Mouse (Mus musculus) MEL (cell line): Measurements from ENCODE around the gene Negr1.

ENCODE experiments used
- CTCF ChIP-seq, 3 experiments: IDR thresholded peaks in 2 of 3; conservative IDR thresholded peaks in 1 of 3; 2 replicates each; pipeline ENCODE4 v1.5.1; 2011 to 2012; ENCODE audit warnings: low read length in 3 of 3, low read depth in 2 of 3, mild to moderate bottlenecking in 2 of 3, improper control_type of control experiment in 1 of 3, inconsistent platforms in 1 of 3, mixed read lengths in 1 of 3, moderate library complexity in 1 of 3; ENCODE audit not compliant: control insufficient read depth in 1 of 3, insufficient read depth in 1 of 3, poor library complexity in 1 of 3, severe bottlenecking in 1 of 3
- USF2 ChIP-seq, 2 experiments: IDR thresholded peaks; 2 replicates each; pipeline ENCODE4 v1.6.1; 2011 to 2012; ENCODE audit warnings: improper control_type of control experiment in 2 of 2, low read length in 2 of 2, borderline replicate concordance in 1 of 2, inconsistent platforms in 1 of 2, low read depth in 1 of 2, mild to moderate bottlenecking in 1 of 2; ENCODE audit not compliant: insufficient read depth in 1 of 2

GRCm38 (mm10) chr3:157272379-157272778 is 710.8 kb downstream of the Negr1 start:
- no peak for TF ChIP-seq CTCF (IDR thresholded peaks at IDR 0.05 in 2 of 3, conservative IDR thresholded peaks at IDR 0.05 in 1 of 3; ENCODE audit: control insufficient read depth in 1 of 3, insufficient read depth in 1 of 3, low read depth in 2 of 3, low read length in 3 of 3, poor library complexity in 1 of 3, severe bottlenecking in 1 of 3)
- TF ChIP-seq USF2 (IDR thresholded peaks at IDR 0.05; ENCODE audit: borderline replicate concordance in 1 of 2, insufficient read depth in 1 of 2, low read depth in 1 of 2, low read length in 2 of 2): no peak
